Mouse (Mus musculus): ENCODE data around the gene Wasf1. TPM values are rescaled to one million over a fixed set of nuclear protein-coding genes. Genes with fewer than 3 reads are reported as not detected.

The Wasf1 gene
- total and polyA plus RNA-seq, 2 experiments from 2014 or later = 25.7 to 104 TPM

GRCm38 (mm10) chr10:40964546-40964945, 81.3 kb downstream of the Wasf1 start:
- Histone ChIP-seq H3K36me3 (ENCODE audit: insufficient read depth, low read length) (no peaks in the 10 kb centered on the region), H3K27me3 (ENCODE audit: insufficient read depth, low read length) (no peaks in the 10 kb centered on the region), H3K4me3 (ENCODE audit: low read length) (no peak overlapping the region), H3K9me3 (ENCODE audit: low read length) (no peaks in the 10 kb centered on the region), H3K4me2 (ENCODE audit: low read depth, low read length) (no peak overlapping the region), H3K9ac (replicated peaks; ENCODE audit: low read length) (no peak overlapping the region), H3K4me1 (ENCODE audit: insufficient read depth, low read length) (peaks cover 4% of the 10 kb centered on the region; the same call in 1 of the 2 replicates), H3K27ac (no peak overlapping the region)
- DNase-seq (ENCODE audit: low spot score) = no peak
- ATAC-seq = no peak
- 22% methylated on average over 4 of the region's 4 CpGs for WGBS
- TF ChIP-seq CTCF (IDR thresholded peaks at IDR 0.05; ENCODE audit: low read depth) = no peak

GRCm38 (mm10) chr10:40968551-40968950, 85.3 kb downstream of the Wasf1 start:
- DNase-seq (ENCODE audit: low spot score) = no peak
- ATAC-seq = no peak
- Histone ChIP-seq H3K36me3 (ENCODE audit: insufficient read depth, low read length) (no peaks in the 10 kb centered on the region), H3K27ac (no peak overlapping the region), H3K4me3 (ENCODE audit: low read length) (no peak overlapping the region), H3K9ac (replicated peaks; ENCODE audit: low read length) (no peak overlapping the region), H3K4me2 (ENCODE audit: low read depth, low read length) (no peak overlapping the region), H3K27me3 (ENCODE audit: insufficient read depth, low read length) (no peaks in the 10 kb centered on the region), H3K4me1 (ENCODE audit: insufficient read depth, low read length) (peaks cover 6% of the 10 kb centered on the region; the same call in 1 of the 2 replicates), H3K9me3 (ENCODE audit: low read length) (no peaks in the 10 kb centered on the region)
- 47% methylated on average over 8 of the region's 8 CpGs for WGBS
- no peak for TF ChIP-seq CTCF (IDR thresholded peaks at IDR 0.05; ENCODE audit: low read depth)

GRCm38 (mm10) chr10:40969372-40970033, 86.2 kb downstream of the Wasf1 start:
- no peak for TF ChIP-seq CTCF (IDR thresholded peaks at IDR 0.05; ENCODE audit: low read depth)
- no peaks in the 10 kb centered on the region for H3K27me3 ChIP-seq (ENCODE audit: insufficient read depth, low read length)
- peak overlapping the region; percentile 50 for H3K4me2 ChIP-seq (ENCODE audit: low read depth, low read length)
- DNase-seq (ENCODE audit: low spot score) (peak; percentile 79), ATAC-seq (peak; percentile 82)
- H3K9ac ChIP-seq (replicated peaks; ENCODE audit: low read length) = 0 out of 2 replicates have a peak overlapping the region, but pooled peaks have one; percentile 28
- peak overlapping the region; percentile 19 for H3K4me3 ChIP-seq (ENCODE audit: low read length)
- 7% methylated on average over 16 of the region's 16 CpGs for WGBS
- peak overlapping the region; percentile 45; the same call in 1 of the 2 replicates for H3K27ac ChIP-seq
- peaks cover 6% of the 10 kb centered on the region; the same call in 1 of the 2 replicates for H3K4me1 ChIP-seq (ENCODE audit: insufficient read depth, low read length)
- no peaks in the 10 kb centered on the region for H3K9me3 ChIP-seq (ENCODE audit: low read length)
- no peaks in the 10 kb centered on the region for H3K36me3 ChIP-seq (ENCODE audit: insufficient read depth, low read length)

GRCm38 (mm10) chr10:40970601-40971245, 87.4 kb downstream of the Wasf1 start:
- Histone ChIP-seq H3K4me2 (ENCODE audit: low read depth, low read length) (no peak overlapping the region), H3K4me3 (ENCODE audit: low read length) (no peak overlapping the region), H3K9me3 (ENCODE audit: low read length) (no peaks in the 10 kb centered on the region), H3K27ac (no peak overlapping the region; the same call in 1 of the 2 replicates), H3K27me3 (ENCODE audit: insufficient read depth, low read length) (no peaks in the 10 kb centered on the region), H3K9ac (replicated peaks; ENCODE audit: low read length) (no peak overlapping the region), H3K36me3 (ENCODE audit: insufficient read depth, low read length) (no peaks in the 10 kb centered on the region), H3K4me1 (ENCODE audit: insufficient read depth, low read length) (peaks cover 6% of the 10 kb centered on the region; the same call in 1 of the 2 replicates)
- DNase-seq (ENCODE audit: low spot score) (peak; percentile 67), ATAC-seq (peak; percentile 72)
- TF ChIP-seq CTCF (IDR thresholded peaks at IDR 0.05; ENCODE audit: low read depth) = peak; percentile 59
- 50% methylated on average over 12 of the region's 12 CpGs for WGBS

- H3K9ac ChIP-seq (replicated peaks; ENCODE audit: low read length) = no peak overlapping the region
- WGBS = 45% methylated on average over 5 of the region's 5 CpGs
- ATAC-seq (no peak), DNase-seq (ENCODE audit: low spot score) (no peak)
- no peak for TF ChIP-seq CTCF (IDR thresholded peaks at IDR 0.05; ENCODE audit: low read depth)
- H3K4me1 ChIP-seq (ENCODE audit: insufficient read depth, low read length) = peaks cover 6% of the 10 kb centered on the region; the same call in 1 of the 2 replicates
- no peaks in the 10 kb centered on the region for H3K27me3 ChIP-seq (ENCODE audit: insufficient read depth, low read length)
- no peak overlapping the region for H3K4me3 ChIP-seq (ENCODE audit: low read length)
- H3K27ac ChIP-seq = no peak overlapping the region
- no peaks in the 10 kb centered on the region for H3K36me3 ChIP-seq (ENCODE audit: insufficient read depth, low read length)
- H3K9me3 ChIP-seq (ENCODE audit: low read length) = no peaks in the 10 kb centered on the region
- H3K4me2 ChIP-seq (ENCODE audit: low read depth, low read length) = no peak overlapping the region
Observed at GRCm38 (mm10) chr10:40971256-40971655, 88.0 kb downstream of the Wasf1 start.

GRCm38 (mm10) chr10:40983761-40984160, 100.5 kb downstream of the Wasf1 start:
- Histone ChIP-seq H3K36me3 (ENCODE audit: insufficient read depth, low read length) (no peaks in the 10 kb centered on the region), H3K9me3 (ENCODE audit: low read length) (no peaks in the 10 kb centered on the region), H3K4me1 (ENCODE audit: insufficient read depth, low read length) (no peaks in the 10 kb centered on the region), H3K4me2 (ENCODE audit: low read depth, low read length) (no peak overlapping the region), H3K9ac (replicated peaks; ENCODE audit: low read length) (no peak overlapping the region), H3K27me3 (ENCODE audit: insufficient read depth, low read length) (no peaks in the 10 kb centered on the region), H3K27ac (no peak overlapping the region), H3K4me3 (ENCODE audit: low read length) (no peak overlapping the region)
- no peak for TF ChIP-seq CTCF (IDR thresholded peaks at IDR 0.05; ENCODE audit: low read depth)
- DNase-seq (ENCODE audit: low spot score) (no peak), ATAC-seq (no peak)

- DNase-seq (ENCODE audit: low spot score) (peak; percentile 51), ATAC-seq (peak; percentile 50)
- Histone ChIP-seq H3K4me2 (ENCODE audit: low read depth, low read length) (no peak overlapping the region), H3K9me3 (ENCODE audit: low read length) (no peaks in the 10 kb centered on the region), H3K36me3 (ENCODE audit: insufficient read depth, low read length) (no peaks in the 10 kb centered on the region), H3K27ac (no peak overlapping the region), H3K27me3 (ENCODE audit: insufficient read depth, low read length) (no peaks in the 10 kb centered on the region), H3K4me3 (ENCODE audit: low read length) (no peak overlapping the region), H3K4me1 (ENCODE audit: insufficient read depth, low read length) (no peaks in the 10 kb centered on the region), H3K9ac (replicated peaks; ENCODE audit: low read length) (no peak overlapping the region)
- WGBS = 68% methylated on average over 3 of the region's 3 CpGs
- TF ChIP-seq CTCF (IDR thresholded peaks at IDR 0.05; ENCODE audit: low read depth) = no peak
Observed at GRCm38 (mm10) chr10:40984600-40984999, 101.3 kb downstream of the Wasf1 start.

Data from hindbrain, postnatal 0 days (tissue).